Mouse (Mus musculus): ENCODE measurements around the gene Dcps.

Dcps gene

DNA sequence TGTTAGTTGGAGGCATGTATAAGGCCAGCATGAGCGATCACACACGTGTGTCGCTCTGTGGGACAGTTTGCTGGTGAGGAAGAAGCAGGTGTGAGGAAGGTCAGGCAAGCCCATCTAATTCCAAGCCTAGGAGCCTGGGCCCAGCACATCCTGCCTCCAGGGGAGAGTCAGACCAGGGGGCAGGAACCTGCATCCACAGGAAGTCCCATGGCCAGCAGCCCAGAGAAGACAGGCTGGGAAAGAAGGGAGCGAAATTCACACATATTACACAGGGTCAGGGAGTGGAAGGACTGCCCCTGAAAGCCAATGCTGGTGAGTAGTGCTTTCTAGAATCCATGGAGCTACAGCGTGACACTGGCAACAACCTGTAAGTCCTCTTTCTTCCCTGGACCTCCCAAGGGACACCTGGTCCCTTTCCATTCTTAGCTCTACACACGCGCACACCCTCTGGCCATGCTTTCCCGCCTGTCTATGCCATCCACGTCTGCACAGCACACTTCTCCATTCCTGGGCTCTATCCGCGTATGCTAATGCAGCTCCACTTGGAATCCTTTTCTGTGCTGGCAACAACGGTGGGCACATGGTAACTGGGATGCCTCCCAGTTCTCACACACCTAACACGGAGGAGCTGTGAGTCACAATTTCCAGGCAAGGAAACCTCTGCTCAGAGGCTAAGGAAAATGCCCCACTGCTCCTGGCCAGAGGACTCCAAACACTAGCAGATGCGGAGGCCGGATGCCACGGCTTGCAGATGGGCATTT, 44.0 kb downstream of the Dcps start:
- no peak for DNase-seq (ENCODE audit: low spot score in 2 of 2)

DNA sequence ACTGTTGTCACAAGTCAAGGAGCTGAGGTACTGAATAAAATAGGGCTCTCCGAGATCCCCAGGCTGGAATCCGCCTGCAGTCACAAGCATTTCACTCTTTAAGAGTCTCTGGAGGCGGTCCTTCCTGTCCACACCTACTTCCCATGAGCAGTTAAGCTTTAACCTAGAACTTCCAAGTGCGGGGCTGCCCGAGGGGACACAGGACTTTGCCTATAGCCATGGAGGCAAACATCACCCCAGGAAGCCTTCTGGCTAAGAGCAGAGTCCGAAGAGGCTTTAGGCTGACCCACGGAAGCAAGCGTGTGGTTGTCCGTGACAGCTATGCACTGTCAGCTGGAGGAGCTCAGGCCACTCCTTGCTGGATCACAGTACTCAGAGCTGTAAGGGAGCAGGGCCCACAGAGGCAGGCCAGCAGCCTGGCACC, 46.9 kb downstream of the Dcps start:
- DNase-seq (ENCODE audit: low spot score in 2 of 2), result no peak

DNA sequence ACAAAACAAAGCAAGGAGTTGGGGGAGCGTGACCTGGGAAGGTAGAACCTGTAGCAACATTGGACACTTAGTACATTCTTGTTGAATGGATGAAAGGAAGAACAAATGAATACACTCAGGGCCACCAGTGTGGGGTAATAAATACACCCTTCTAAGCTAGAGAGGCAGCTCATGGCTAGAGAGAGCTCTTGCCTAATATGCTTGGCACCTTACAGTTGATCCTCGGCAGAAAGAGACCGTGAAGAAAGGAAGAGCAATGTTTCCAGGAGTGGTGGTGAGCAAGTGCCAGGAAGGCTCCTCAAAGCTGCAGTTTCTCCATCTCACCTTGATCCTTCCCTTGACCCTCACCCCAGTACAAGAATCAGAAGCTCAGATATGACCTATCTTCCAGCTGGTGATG, 47.3 kb downstream of the Dcps start:
- no peak for DNase-seq (ENCODE audit: low spot score in 2 of 2)

DNA sequence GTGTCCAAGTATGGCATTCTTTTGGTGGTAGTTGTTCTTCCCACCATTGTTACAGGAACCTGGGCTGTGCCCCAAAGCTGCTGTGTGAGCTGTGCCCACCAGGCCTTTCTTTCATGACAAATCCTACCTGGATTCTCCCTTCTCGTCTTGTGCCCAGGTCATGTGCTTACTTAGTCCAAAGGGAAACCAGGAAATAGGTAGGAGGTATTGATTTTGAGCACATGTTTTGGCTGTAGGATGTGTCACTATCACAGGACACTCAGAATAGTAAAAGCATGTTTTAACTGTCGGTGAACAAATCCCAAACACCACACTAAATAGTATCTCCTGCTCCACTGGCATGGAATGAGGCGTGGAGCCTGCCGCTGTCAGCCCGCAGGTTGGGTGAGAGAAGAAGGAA, 48.3 kb downstream of the Dcps start:
- no peak for DNase-seq (ENCODE audit: low spot score in 2 of 2)

DNA sequence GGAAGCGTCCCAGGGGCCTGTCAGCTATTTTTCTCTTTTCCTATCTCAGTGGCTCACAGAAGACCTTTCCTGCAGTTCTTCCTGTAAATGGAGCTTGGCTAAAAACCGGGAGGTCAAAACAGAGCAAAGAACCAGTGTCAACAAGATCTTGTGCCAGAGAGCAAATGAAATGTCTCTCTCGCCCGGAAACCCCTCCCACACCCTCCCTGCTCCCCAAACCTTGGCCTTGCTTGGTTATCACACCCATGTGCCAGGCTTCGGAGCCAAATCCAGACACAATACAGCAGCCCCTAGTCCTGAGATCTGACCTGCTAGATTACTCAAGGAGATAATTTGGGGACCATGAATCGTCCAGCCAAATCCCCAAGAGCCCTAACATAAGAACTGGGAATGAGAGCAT, 48.7 kb downstream of the Dcps start:
- DNase-seq (ENCODE audit: low spot score in 2 of 2), result no peak

DNA sequence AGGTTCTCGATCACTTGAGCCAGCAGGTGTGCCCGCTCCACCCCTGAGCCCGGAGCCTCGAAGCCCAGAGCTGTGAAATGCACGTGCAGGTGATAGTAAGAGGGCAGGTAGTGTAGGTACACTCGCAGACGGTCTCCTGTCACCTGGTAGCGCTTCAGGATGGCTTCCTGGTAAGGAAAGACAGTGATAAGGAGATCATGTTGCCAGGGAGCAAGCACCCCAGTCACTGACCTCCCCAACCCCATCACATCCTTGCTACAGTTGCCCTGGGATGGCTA, 51.2 kb downstream of the Dcps start:
- no peak for DNase-seq (ENCODE audit: low spot score in 2 of 2)

DNA sequence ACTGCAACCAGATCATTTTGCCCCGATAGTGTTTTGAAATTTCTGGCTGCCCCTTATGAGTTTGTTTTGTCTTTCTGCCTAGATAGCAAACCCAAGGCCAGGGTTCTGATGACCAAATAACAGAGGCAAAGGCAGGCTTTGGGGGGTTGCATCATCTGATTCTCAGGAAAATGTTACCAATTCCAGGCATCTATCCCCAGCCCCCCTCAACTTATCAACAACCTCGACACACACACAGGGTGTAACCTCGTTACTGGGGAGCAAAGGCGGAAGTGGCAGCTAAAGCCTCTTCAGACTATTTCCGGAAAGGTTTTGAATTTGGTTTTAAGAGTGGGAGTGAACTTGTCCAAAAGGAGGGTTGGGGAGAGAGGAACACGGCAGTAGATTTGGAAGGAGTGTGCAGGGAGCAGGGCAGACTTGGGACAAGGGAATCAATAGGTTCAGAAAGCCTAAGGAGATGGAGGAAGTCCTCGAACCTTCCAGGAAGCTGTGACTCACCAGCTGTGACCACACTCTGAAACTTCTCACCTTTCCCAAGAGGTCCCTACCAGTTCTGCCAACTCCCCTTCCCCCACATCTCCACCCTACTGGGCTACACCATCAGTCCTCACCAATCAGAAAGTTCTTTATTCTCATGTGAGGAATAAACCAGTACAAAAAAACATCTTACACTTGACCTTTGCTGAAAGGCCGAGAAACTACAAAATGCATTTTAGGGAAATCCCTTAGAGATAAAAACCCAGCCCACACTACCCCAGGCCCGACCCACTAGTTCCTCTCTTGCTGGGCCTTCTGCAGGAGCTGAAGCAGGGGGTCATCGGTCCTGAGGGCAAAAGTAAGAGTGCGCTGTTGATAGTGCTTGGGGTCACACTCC, 51.8 kb downstream of the Dcps start:
- DNase-seq (ENCODE audit: low spot score in 2 of 2), result no peak

DNA sequence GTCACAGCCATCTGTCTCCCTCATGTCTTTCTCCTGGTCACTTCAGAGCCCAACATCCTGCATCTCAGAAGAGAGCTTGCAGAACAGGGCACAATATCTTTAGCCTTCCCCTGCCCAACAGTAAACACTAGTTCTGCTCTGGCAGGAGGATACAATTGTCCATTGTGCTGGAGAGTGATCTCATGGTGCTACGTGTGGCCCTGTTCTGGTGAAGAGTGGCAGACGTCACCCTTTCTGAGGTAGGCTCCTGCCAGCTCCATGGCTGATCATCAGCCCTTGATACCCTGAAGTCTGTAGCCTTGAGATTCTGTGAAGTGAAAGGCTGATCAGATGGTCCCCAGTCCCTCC, 52.4 kb downstream of the Dcps start:
- DNase-seq (ENCODE audit: low spot score in 2 of 2), result no peak

DNA sequence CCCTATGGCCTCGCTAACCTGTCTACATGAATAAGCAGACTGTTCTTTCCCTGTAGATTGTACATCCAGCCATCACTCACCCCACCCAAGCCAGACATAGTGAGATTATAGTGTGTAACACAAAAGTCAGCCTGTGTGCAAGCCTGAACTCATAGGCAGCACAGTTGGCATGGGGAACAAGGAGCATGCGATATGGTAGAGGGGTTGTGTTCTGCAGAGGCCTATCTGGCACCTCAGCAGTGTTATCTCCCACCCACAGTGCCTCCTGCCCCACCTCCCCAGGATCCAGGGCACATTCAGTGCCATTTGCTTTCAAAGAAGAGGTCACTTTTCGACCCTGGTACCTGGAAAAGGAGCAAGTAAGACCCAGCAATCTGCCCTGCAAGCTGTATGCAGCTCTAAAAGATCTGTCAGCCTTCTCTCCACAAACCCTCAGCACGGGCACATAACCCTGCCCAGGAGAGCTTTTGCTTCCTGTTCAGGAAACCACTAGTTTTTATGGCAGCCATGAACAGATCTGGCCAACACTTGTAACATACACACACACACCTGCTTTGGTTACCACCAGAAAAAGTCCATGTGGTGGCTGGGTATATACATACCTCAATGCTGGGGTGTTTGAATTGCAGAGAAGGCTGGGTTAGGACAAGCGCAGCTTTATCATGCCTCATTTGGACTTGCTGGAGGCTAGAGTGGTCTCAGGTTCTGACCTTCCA, 53.2 kb downstream of the Dcps start:
- DNase-seq (ENCODE audit: low spot score in 2 of 2), result no peak

DNA sequence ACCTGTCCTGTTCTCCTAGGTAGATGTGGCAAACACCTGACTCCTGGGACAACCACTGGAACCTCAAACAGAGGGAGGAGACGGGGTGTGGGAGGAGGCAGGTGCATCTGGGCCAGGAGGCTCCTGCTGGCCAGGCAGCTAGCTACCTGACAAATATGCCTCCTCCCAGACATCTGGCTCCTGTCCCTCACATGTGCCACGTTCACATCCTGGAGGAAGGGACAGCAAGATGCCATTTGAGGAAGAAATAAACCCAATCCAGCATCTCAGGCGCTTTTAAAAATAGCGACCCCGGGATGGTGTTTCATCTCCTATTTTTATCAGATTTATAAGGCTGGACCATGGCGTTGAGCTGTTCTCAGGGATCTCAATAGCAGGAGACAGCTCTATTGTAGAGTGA, 56.7 kb downstream of the Dcps start, which contains the start of gene St3gal4:
TSS of gene St3gal4 (minus strand) at position 101 of the 400 bp plus-strand sequence.
- no peak for DNase-seq (ENCODE audit: low spot score in 2 of 2)

DNA sequence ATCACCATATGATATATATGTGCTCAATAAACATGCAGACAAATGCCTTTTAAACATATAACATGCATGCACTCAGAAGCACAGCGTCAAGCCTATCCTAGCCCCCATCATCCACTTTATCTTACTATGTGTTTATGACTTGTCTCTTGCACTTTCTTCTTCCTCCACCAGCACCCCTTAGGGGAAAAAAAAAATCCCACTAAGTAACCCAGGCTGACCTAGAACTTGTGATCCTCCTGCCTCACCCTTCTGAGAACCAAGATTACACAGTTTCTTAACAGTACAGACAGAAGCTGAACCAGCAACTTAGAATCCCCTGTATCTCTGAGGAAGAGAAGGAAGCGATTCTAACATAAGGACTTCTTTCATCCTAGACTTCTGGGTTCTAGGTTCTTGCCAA, 57.3 kb downstream of the Dcps start:
- no peak for DNase-seq (ENCODE audit: low spot score in 2 of 2)

DNA sequence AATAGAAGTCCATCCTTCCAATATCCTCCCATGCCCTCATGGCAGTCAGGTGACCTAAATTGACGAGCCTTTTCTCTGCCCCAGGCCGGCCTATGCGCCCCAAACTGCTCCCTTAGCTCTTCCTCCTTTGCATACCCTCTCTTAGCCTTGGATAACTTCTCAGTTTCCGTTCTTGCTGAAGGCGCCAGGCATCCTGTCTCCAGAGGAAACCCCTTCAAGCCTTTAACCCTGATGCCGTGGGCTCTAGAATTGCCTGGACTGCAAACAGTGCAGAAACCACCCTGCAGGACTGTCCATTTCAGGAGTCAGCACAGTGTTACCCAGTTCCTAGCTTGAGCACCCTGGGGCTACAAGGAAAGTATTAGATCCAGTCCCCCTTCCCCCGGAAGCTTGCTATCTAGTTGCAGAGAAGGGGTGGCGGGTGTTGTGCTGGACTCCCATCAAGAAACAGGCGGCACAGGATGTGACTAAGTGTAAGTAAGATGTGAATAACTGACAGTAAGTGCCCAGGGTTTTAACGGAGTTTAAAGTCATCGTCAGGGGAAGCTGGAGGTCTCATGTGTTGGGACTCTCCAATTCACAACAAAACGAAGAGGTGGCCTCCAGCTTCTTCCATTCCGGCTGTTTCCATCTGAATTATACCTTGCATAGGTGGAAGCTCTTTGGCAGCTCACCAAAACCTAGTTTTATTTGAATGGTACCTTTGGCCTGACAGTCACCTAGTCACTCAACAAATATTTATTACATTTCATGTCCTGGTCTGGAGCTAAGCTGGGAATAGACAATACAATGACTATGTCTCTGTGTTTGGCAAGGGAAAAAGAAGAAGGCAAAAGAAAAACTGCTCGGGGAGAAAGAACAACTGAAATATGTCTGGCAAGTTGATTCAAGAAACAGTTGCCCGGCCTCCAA, 58.2 kb downstream of the Dcps start:
- DNase-seq (ENCODE audit: low spot score in 2 of 2), result no peak

DNA sequence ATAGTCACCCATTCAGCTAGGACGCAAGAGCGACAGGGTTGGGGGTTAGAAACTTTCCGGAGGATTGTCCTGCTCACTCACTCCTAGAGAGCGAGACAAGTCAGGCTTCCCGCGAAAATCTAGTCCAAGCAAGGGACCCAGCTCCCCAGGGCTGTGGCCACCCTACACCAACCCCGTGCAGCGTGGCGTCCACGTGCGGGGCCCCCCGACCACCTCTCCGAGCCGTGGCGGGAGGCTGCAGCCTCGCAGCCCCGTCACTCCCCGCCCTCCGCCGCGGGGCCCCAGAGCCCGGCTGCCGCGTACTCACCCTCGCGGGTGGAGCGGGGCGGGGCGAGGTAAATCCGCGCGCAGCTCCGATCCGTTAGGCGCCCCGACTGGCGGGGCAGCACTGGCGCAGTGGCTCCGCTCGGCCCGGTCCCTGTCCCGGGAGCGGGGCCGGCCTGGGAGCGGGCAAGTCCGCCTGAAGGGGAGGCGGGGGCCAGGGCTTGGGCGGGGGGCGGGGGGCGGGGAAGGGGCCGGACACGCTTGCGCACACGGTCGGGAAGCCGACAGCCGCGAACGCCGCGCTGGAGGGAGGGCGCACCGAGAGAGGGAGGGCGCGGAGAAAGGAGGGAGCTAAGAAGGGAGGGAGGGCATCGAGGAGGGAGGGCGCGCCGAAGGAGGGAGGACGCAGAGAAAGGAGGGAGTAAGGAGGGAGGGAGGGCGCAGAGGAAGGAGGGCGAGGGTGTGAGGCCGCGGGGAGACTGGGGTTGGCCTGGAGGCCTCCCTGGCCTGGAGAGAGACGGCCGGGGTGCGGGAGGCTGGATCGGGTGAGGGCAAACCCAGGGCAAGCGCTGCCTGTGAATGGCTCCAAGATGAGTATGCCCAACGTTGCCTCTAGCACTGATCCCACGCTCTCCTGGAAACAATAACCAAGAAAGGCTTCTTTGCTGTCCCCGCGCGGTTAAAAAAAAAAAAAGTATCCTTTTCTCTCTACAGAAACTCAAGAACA, 59.2 kb downstream of the Dcps start:
- DNase-seq (ENCODE audit: low spot score in 2 of 2), result peak; percentile 83 to 85

DNA sequence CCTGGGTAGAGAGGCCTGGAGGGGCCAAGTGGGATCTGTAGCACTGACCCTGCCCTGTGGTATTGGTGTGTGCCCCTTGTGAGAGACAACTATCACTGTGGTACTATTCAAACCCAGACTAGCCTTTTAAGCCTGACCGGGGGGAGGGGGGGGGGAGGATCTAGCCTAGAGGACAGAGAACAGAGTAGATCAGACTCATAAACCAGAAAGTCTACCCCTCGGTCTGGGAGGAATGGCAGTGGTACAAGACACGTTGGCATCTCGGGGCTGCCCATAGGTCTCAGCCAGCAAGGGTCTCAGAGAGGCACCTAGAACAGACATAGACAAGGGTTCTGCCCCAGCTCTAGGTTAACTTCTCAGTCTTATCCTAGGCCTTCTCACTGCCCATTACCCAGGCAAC, 60.1 kb downstream of the Dcps start:
- DNase-seq (ENCODE audit: low spot score in 2 of 2), result no peak

DNA sequence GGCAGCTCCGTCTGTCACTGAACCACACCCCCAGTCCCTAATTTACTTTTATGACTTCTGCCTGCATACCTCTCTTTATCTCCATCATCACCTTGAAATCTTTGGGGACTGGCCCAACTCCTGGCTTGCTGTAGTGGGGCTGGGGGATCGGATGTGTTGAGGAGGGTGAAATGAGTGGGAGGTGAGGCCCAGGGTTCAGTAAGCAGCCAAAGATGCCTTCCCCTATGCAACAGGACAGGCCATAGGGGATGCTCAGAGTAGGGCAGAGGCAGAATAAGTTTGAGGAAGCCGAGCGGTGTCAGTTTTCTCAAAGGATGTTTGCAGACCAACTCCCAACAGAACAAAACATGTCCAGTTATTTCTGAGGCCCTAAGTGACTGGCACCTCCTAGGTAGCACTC, 60.6 kb downstream of the Dcps start:
- no peak for DNase-seq (ENCODE audit: low spot score in 2 of 2)

DNA sequence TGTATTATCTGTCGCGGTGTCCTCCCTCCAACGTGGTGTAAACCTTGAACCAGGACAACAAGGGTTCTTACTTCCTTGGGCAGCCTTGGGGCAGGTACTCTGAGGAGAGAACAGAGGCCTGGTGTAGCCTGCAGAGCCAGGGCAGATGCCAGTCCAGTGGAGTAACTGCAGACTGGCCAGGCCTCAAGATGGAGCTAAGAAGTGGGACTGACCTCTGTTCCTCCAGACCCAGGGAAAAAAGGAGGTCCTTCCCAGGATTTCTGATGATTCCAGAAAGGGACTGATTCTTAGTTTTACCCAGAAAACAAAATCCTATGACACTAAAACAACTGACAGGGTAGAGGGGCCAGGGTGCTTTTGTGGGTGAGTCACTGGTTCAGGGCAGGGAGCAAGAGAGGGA, 61.6 kb downstream of the Dcps start:
- DNase-seq (ENCODE audit: low spot score in 2 of 2), result no peak

DNA sequence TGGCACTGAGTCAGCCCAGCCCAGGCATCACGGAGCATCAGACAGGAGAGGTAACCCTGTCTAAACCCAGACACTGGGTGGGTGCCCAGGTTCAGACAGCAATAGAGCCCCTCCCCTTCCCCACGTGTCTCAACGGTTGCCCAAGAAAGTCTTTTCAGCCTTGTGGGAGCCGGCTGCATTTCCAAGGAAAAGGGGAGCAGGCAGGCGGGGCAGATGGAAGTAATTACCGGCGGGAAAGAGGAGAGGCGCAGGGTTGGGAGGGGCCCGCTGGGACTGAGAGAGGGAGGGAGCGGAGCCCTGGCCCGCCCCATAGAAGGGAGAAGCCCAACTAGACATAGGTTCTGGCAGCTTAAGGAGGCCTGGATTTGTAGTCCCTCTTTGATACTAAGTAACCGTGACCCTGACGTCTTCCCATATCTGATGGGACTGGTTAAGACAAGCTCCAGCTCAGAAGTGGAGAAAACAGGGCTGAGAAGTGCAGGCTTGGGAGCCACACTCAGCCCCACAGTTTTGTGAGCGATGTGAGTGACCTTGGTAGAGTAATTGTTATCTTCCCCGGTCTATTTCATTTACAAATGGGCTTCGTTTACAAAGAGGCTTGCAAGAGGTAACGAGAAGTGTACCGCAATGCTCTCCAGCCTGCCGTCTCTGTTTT, 63.8 kb downstream of the Dcps start:
- peak; percentile 75 for DNase-seq (ENCODE audit: low spot score in 2 of 2)

DNA sequence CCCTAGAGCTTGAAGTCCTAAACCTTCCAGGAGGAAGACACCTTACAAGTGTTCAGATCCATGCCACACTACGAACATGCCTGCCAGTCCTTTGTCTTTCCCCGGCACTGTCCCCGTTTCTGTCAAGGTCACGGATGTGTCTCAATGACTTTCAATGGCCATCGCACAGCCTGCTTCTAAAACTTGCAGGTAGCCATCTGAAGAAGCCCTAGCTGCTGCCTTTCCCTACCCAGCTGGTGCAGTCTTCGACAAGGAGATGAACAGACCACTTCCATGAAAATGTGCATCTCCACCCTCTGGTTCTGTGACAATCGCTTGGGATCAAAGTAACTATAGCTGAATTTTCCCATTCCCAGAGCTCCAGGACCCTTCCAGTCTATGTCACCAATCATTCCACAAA, 64.4 kb downstream of the Dcps start:
- DNase-seq (ENCODE audit: low spot score in 2 of 2), result no peak

DNA sequence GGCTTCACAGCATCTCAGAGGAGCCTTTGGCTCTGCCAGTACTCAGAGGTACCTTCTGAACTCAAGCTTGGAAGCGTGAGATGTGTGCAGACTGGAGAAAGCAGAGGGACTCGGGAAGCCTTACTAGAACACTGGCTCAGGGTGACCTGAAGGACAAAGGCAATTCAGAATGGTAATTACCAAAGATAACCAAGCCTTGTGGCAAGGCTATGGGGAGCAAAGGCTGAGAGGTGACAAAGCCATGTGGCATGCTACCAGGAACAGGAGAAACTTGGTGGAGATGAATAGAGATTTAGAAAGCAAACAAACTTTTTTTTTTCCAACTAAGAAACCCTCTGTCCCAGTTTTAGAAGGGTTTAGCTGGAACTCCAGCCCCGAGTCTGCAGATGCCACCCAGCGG, 65.3 kb downstream of the Dcps start:
- no peak for DNase-seq (ENCODE audit: low spot score in 2 of 2)

DNA sequence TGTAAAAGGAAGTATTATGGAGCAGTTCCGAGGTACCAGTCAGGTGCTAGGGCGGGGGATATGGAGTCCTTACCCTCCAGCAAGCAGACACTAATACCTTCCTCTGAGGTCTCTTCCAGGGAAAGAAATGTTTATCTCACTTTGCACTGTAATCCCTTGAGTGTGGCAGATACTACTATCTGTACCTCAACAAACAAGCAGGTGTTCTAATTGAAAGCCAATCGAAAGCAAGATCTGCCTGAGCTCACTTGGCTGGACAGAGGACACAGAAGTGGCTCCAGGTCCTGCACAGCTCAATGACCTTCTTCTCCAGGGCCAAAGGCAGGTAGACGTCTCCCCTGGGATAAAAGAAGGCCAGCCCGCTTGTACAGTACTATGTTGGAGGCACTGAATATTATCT, 65.8 kb downstream of the Dcps start:
- DNase-seq (ENCODE audit: low spot score in 2 of 2), result no peak

All from urinary bladder, postnatal 4 days (tissue).